In the genomic region with DNA sequence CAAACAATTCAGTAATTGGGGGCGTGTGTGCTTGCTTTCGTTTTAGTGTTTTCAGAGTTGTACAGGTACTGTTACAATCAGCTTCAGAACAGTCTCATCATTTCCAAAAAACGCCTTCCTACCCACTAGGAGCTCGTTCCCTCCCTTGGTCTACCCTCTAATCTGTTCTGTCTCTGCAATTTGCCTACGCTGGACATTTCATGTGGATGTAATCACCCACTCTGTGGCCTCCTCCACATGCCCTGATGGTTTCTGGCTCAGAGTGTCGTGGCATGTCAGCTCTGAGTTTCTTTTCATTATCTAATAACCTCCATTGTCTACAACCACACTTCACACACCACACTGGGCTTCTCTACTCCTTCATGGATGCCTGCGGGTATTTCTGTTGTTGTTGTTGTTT, we compare ENCODE assay signal across 15 mouse cellular contexts.
"Had no signal": no experiment of that assay in that cellular context is flagged by ENCODE, and none has a peak within 500 bp of the region (broad histone marks: within the 10 kb centered on the region; RNA-seq: fewer than 3 reads in every experiment).

No protein-coding gene starts in this region.

- ATAC-seq: midbrain, embryonic 16.5 days had no signal

- DNase-seq: lung, adult 18-20 months; lung, embryonic 14.5 days; lung, postnatal 10 days; lung, postnatal 4 days; midbrain, embryonic 14.5 days; right cerebral cortex, postnatal 14 days; thymus, adult 2 months; thymus, postnatal 25 days; thymus, postnatal 4 days had no signal

- H3K4me2 ChIP-seq: lung, embryonic 14.5 days; midbrain, embryonic 12.5 days; neural tube, embryonic 12.5 days; stomach, embryonic 15.5 days had no signal

- H3K27ac ChIP-seq: midbrain, embryonic 10.5 days; midbrain, embryonic 12.5 days; neural tube, embryonic 12.5 days; stomach, embryonic 15.5 days; stomach, postnatal 0 days had no signal

- H3K4me1 ChIP-seq: midbrain, embryonic 12.5 days; neural tube, embryonic 12.5 days had no signal

- H3K4me3 ChIP-seq: midbrain, embryonic 10.5 days; midbrain, embryonic 12.5 days; neural tube, embryonic 12.5 days; stomach, embryonic 15.5 days had no signal

- H3K9ac ChIP-seq: lung, embryonic 14.5 days; midbrain, embryonic 12.5 days; neural tube, embryonic 12.5 days; stomach, embryonic 15.5 days had no signal

- H3K27me3 ChIP-seq: midbrain, embryonic 12.5 days; neural tube, embryonic 12.5 days; stomach, embryonic 15.5 days had no signal

- H3K9me3 ChIP-seq: midbrain, embryonic 10.5 days; midbrain, embryonic 12.5 days; neural tube, embryonic 12.5 days; stomach, embryonic 15.5 days had no signal

- H3K36me3 ChIP-seq: midbrain, embryonic 10.5 days; midbrain, embryonic 12.5 days; neural tube, embryonic 12.5 days; stomach, embryonic 15.5 days had no signal
